Mouse (Mus musculus) heart, postnatal 14 days (tissue): ENCODE data around the gene Olfr1395. TPM values are rescaled to one million over a fixed set of nuclear protein-coding genes. Genes with fewer than 3 reads are reported as not detected.
A peak's percentile ranks its signal among the peaks of the same experiment; 100 is the strongest.

Experiments used
- DNase-seq, 2 experiments: peaks; one replicate each; pipeline ENCODE4 v3.0.0; 2021 to 2022
- intact Hi-C: fragments of 180-260 bp; cut with DNase I; formaldehyde crosslinking; loops from one replicate; pipeline ENCODE4 v1.15.1; 2025
- long read RNA-seq, 2 experiments: library from polyadenylated mRNA; stranded (forward); transcript quantifications; one replicate each; pipeline ENCODE4 v2.0.0; 2021
- total RNA-seq, 2 experiments: library from RNA; stranded (reverse); gene quantifications; 2 replicates each; pipeline ENCODE4 v1.2.3; 2021

Olfr1395 gene
- not detected for total RNA-seq
- long read RNA-seq, experiment 1, result 0 reads
- long read RNA-seq, experiment 2, result 0 reads

- intact Hi-C loops, result no loop called here
- no peak for DNase-seq
Measured at GRCm38 (mm10) chr11:49141974-49142373, at the start of gene Olfr1395. Gene Olfr1395 (plus strand): TSS chr11:49142274.

DNA sequence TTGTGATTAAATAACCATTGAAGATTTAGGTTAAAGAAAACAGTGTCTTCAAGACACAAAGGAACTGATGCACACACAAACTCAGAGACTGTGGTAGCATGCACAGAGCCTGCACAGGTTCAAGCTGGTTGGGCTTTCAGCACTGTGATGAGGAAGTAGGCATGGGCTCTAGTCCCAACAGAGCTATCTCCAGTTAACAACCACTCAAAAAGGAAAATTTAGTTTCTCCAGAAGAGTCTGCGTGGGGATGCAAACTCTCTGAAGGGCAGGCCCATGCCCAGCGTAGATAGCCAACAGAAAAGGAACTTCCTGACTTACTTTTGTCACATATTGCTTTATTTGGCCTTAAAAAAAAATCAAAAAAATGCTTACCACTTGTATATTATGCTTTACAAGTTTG is 49.3 kb upstream of the Olfr1395 start:
- intact Hi-C loops, result no loop called here
- DNase-seq, result no peak

- DNase-seq, result no peak
- intact Hi-C loops, result no loop called here
Measured at GRCm38 (mm10) chr11:49093861-49094660, 48.0 kb upstream of the Olfr1395 start.

DNA sequence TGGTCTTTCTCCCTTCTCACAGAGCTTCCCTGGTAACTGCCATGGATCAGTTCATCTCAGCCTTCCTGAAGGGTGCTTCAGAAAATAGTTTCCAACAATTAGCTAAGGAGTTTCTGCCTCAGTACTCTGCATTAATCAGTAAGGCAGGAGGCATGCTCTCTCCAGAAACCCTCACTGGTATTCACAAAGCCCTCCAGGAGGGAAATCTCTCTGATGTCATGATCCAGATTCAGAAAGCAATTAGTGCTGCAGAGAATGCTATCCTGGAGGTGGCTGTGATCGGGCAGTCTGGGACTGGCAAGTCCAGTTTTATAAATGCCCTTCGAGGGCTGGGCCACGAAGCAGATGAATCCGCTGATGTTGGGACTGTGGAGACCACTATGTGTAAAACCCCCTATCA is 46.7 kb upstream of the Olfr1395 start:
- intact Hi-C loops, result no loop called here
- DNase-seq, result no peak

DNA sequence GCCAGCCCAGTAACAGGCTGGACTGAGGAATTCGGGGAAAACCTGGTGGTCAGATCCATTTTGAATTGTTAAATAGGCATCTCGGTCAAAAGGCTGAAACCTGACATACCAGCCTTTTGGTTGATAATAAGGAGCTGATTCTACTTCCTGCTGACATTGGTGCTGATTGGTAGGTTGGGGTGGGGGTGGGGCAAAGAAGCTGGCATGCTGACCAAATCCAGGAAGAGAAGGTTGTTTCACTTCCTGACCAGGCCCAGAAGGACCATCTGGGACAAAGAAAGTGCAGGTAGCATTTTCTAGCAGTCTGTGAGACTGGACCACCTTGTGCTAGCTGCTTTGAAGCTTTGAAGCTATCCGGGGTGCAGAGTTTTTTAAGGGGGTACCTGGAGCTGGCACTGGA is 41.7 kb upstream of the Olfr1395 start:
- intact Hi-C loops, result loop anchor here (5.0 kb wide), 1 partner anchor 313 kb away; no protein-coding TSS in a partner anchor
- no peak for DNase-seq

DNA sequence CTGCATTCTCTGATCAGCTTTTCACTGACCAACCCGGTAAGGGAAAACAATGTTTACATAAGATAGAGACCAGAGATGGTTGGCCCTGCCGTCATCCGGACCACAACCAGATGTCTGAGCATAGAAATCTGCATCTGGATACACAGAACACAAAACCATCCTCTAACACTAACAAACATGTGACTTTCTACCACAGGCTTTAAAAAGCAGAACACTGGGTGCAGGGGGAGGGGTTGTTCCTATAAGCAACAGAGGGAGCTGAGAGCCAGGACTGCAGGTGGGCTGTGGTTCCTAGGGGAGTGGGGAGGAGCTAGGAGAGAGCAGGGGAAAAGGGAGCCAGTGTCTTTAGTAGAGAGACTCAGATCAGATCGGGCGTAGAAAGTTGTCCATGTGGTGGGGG is 40.6 kb upstream of the Olfr1395 start:
- intact Hi-C loops, result loop anchor here (5.0 kb wide), 1 partner anchor 314 kb away; no protein-coding TSS in a partner anchor
- no peak for DNase-seq

DNA sequence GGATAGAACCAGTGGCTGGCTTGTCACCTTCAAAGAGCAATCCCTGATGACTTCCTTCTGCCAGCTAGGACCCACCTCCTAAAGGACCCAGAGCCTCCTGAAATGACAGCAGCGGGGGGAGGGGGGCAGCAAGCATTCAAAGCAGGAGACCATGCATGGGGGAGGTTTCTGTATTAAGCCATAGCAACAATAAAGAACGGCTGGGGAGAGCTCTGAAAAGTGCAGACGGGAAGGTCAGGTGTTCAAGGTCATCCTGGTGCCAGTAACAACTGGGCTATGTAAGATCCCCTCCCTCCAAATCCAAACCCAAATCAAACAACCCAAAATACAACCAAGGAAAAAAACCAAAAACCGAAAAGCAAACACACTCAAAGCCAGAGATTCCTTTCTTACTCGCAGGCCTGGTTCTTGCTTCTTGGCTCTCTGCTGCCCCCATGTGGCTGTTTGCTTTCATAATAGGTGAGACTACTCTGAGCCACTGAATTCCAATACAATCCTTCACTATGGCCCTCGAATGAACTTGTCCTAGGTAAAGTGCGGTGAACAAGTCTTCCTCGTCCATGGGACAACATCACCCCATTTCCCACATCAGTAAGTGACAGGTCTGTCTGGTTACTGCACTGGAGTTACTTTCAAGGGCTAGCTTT is 38.9 kb upstream of the Olfr1395 start:
- peak; percentile 89 to 93 for DNase-seq
- intact Hi-C loops, result loop anchor here (1.0 to 5.0 kb wide), 2 partner anchors 230 to 316 kb away; no protein-coding TSS in a partner anchor

- intact Hi-C loops, result loop anchor here (2.0 to 5.0 kb wide), 2 partner anchors 147 to 165 kb away; no protein-coding TSS in a partner anchor
Measured at GRCm38 (mm10) chr11:49105752-49106151, 36.3 kb upstream of the Olfr1395 start.

DNA sequence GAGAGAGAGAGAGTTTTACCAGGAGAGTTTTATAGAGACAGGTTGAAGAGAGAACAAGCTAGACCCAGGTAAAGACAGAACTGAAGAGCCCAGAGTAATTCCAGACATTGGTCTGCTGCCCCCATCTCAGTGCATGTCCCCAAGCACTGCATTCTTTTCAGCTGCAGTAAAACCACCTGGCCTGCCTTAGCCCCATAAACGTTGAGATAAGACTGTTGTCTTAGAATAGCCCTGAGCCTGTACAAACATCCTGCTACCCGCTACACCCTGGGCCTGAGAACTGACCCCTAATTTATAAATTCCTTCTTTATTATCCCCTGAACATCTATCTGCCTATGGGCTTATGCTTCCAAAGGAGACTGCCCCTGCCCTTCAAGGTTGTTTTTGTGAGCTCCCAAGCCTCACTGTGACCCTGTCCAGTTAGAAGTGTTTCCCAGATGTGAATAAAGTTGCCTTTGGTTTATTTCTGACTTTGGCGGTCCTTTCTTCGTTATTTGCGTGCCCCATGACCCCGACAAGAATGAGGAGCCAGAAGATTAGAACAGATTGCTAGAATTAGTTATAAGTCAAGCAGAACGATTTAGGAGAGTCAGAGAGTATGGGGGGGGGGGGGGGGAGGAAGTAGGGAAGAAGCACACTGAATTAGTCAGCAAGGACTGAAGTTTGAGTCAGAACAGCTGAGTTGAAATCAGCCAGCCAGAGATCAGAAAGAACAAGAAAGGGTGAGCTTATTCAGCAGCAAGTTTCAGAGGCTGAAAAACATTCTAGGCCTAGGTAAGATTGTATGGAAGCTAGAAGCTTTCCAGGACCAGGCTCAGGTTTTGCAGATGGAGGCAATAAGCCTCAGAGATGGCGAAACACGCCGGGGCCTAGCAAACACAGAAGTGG is 34.2 kb upstream of the Olfr1395 start:
- DNase-seq, result no peak
- intact Hi-C loops, result loop anchor here (2.0 to 5.0 kb wide), 2 partner anchors 144 to 163 kb away; no protein-coding TSS in a partner anchor

More at GRCm38 (mm10) chr11:49105752-49106151, 36.3 kb upstream of the Olfr1395 start:
- DNase-seq, result no peak

DNA sequence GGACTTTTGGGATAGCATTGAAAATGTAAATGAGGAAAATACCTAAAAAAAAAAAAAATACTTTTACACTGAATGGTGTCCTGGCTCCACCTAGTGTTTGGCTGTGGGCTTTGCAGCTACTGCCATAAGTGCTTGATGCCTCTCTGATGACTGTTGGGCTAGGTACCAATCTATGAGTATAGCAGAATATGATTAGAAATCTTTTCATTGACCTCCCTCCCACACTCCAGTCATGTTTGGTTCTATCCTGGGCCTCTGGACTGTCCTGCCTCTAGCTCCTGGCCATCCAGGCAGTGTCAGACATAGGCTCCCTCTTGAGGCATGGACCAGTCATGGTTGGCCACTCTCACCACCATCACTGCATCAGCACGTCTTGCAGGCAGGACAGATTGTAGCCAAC is 33.2 kb upstream of the Olfr1395 start:
- intact Hi-C loops, result loop anchor here (5.0 kb wide), 1 partner anchor 143 kb away; no protein-coding TSS in a partner anchor
- DNase-seq, result no peak

DNA sequence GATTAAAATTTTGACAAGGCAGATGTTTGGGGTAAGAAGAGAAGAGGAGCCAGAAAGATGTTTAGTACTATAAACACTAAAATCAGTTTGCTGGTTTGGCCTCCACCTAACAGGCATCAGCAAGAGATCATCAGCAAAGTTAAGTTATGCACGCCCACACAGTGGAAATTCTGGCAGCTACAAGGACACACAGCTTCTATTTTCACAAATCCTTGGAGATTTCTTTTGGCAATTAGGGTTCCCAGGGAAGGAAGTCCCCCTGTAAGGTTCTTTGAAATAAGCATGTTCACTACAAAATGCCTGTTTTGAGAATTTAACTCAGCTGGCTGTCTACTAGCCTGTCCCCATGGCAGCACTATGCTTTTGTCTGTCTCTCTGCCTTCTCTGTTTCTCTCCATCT is 31.1 kb upstream of the Olfr1395 start:
- DNase-seq, result no peak
- intact Hi-C loops, result loop anchor here (2.0 kb wide), 1 partner anchor 76 kb away; the partner anchor contains the start of gene Btnl9

GRCm38 (mm10) chr11:49112624-49113219 is 29.4 kb upstream of the Olfr1395 start:
- peak in 1 of 2 experiments; percentile 23 for DNase-seq
- intact Hi-C loops, result no loop called here

DNA sequence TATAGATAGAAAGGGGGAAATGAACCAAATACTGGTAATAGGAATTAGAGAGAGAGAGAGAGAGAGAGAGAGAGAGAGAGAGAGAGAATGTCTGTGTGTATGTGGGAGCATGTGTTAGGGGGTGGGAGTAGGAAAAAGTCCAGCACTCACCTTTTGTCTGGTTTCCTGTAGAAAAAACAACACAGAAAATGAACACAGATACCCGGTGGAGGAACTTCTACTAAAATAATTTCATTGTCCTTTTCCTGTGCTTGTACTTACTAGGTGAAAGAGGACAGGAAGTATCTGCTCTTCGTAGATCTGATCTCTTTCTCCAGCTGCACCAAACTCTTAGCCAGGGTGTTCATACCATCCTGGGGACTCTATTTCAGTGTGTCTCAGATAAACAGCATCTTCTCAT is 27.9 kb upstream of the Olfr1395 start:
- intact Hi-C loops, result no loop called here
- DNase-seq, result no peak

DNA sequence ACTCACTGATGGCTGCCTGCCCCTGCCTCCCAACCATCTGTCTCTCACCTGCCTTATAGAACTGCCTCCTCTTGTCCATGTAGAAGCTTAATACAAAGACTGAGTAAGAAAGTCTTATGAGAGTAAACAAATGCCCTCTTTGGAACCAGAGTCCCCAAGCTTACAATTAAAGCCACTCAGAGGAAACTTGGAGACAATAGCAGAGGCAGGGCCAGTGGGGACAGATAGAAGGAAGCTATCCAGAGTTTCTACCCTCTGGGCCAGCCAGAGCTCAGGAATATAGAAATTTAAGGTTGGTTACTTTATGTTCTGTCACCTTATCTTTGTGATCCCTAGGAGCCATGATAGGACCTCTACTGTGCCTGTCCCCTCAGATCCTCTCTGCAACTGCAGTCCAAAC is 27.3 kb upstream of the Olfr1395 start, which contains the start of gene Olfr1396:
Gene Olfr1396 (minus strand): TSS at position 101 of the 400 bp plus-strand sequence.
- intact Hi-C loops, result no loop called here
- DNase-seq, result no peak

GRCm38 (mm10) chr11:49119635-49120034 is 22.4 kb upstream of the Olfr1395 start:
- intact Hi-C loops, result no loop called here
- DNase-seq, result no peak

DNA sequence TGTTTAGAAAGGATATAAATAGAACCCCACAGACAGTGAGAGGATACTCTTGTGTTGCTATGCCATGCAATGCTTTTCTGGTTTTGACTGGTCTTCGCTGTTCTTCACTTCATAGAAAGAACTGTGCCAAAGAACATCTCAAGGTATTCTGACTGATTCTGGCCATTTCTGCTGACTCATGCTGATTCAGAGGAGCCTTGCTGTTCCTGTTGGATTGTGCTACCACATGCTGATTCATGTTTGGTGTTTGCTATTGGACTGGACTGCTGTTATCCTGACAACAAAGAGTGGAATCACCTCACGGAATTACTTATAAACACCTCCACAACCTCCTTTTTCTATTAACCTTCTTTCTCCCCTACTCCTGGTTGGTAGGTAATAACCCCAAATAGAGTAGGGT is 17.9 kb upstream of the Olfr1395 start:
- DNase-seq, result no peak
- intact Hi-C loops, result no loop called here

DNA sequence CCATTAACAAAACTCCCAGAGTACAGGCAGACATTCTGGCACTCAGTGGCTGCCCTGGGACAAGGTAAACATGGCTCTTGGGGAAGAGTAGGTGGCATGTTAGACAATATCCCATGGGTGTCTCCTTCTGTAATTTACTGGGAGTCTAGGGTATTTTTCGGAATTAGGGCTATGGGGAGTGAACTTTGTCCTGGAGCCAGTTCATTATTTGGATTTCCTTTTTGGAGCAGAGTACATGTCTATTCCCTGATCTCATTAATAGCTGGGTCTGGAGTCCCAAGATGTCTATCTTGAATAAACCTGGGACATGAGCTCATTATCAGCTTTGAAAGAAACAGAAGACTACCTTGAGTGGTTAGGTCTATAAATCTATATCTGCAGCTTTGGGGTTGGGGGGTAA is 12.0 kb downstream of the Olfr1395 start, which contains the start of gene Olfr1394:
Gene Olfr1394 (plus strand): TSS at position 301 of the 400 bp plus-strand sequence.
- DNase-seq, result no peak
- intact Hi-C loops, result no loop called here

DNA sequence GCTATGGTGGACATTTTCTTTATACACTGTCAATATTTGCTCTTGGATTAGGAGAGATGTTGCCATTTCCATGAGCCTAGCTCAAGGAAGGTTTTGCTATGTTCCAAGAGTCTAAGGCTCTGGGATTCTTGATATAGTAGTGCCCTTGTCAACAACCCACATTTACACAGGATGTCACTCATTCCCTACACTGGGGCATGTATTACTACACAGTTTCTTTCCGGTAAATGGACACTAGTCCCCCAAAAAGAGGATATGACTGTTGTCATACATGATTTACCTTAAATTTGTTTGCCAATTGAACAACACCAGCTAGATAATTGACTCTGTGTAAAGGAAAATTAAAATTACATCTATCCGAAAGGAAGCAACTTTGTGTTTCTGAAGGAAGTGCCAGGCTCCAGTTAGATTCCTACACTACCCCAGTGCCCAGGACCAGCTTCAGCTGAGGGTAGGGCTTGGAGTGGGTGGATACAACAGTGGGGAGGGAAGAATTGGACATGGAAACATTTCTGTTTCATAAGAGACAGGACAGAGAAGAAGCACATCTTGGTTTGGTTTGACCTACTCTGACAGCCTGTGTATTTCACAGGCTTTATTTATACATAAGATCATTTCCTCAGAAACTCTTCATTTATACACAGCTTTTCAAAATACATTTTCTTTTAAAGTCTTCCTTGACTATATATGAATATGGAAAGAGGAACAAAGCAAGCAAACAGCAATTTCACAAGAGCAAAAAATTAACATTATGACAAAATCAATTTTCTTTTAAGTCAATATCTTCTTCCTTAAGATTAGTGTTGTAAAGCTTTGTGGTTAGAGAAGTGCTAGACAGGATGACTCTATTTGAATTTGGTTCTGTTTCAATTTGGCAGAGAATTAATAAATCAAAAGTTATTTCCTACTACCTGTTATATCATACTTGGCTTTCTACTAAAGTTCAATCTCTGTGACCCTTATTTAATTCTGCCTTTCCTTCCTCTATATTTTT is 15.0 kb downstream of the Olfr1395 start:
- intact Hi-C loops, result no loop called here
- no peak for DNase-seq
